Mouse (Mus musculus) urinary bladder, postnatal 25 days (tissue): ENCODE data around the gene Plxna2.

Experiments
- DNase-seq: peaks from one replicate; pipeline ENCODE4 v3.0.0; 2022; ENCODE audit warnings: low spot score

Plxna2 gene

DNA sequence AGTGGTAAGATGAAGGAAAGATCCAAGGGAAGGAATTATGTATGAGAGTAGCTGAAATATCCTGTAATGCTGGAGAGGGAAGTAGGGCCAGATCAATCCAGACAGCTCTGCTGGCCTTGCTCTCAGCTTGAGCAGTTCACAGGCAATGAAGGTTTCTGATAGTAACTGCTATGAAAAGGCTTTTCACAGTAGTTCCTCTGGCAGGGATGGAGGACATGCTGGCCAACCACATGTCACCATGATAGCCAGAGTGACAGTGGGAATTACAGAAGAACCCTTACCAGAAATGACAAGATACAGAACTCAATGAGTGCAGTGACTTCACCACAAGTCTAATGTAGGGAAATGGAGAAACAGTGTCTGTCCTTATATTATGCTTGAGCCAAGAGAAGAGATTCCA, 210.3 kb downstream of the Plxna2 start:
- no peak for DNase-seq

DNA sequence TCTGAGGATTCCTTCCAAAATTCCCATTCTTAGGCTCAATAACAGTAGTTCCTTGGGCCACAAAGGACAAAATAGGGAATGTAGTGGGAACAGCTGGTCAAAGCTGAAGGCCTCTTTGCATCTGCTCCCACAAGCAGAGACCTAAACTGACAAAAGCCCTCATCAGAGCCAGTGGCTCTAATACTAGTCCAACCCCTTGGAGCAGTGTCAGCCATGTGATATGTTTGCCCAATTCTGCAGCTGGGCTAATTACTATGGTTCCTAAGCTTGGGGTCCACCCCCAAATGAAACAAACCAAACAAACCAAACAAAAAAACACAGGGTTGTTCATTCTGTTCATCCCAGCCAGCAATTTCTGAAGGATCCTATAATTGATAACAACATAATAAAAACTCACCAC, 217.2 kb downstream of the Plxna2 start:
- no peak for DNase-seq

- DNase-seq: no peak
Measured at GRCm38 (mm10) chr1:194836182-194836581, 218.2 kb downstream of the Plxna2 start.

DNA sequence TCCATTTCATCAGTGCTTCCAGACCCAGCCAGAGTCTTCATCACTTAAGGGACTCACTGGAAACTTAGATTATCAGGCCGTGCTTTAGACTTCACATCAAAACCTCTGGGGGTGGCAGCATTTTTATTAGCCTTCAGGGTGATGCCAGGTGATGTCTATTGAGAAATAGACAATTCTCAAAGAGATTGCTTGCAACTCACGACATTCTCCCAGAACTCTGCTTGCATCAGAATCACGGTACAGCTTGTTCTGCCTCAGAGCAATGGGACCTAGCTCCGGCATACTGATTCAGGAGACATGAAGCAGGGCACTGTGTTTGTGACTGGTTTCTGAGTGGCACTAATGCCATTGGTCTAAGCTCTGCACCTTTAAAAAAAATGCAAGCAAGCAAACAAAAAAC, 218.7 kb downstream of the Plxna2 start:
- DNase-seq: no peak

DNA sequence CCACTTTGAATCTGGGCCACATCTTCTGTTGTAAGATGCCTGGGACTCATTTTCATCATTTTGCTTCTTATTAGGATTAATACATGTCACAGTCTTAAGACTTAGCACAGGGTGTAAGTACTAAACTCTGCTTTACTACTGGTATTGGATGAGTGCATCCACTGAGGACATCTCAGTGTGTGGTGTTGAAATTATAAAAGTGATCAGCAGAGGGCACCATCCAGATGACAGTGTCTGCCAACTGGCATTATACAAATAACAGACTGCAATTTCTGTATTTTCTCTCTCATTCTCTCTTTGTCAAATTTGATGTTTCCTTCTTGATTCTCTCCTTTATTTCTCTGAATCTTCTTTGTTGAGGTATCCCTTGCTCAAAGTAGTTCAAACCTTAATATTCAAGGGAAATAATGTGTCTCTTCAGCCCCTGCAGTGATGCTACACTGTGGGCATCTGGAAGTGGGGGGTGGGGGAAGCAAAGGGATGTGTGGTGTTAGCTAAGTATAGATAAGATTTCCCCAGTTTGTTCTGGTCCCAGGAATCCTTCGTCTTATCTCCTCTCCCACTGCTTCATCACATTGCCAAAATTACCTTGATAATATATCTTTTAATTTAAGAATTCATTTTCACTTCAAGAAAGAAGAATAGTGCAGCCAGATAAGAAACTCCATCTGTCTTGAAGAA, 221.4 kb downstream of the Plxna2 start:
- no peak for DNase-seq

GRCm38 (mm10) chr1:194843020-194843419, 225.0 kb downstream of the Plxna2 start:
- no peak for DNase-seq

DNA sequence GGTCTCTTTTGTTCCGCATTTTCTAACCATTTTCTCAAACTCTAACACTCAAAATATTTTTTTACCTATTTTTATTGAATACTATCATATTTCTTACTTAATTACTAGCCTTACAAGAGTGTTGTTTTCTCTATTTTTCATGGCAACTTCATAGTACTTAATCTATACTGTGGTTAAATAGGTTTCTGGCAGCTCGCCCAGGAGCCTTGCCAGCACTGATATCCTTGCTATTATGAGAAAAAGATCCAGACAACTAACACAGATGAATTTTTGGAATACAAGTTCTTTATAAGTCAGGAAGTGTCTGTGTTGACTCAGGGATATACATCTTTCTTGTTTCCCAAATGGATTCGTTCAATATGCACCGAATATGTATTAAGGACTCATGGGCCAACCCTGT, 229.0 kb downstream of the Plxna2 start:
- no peak for DNase-seq

DNA sequence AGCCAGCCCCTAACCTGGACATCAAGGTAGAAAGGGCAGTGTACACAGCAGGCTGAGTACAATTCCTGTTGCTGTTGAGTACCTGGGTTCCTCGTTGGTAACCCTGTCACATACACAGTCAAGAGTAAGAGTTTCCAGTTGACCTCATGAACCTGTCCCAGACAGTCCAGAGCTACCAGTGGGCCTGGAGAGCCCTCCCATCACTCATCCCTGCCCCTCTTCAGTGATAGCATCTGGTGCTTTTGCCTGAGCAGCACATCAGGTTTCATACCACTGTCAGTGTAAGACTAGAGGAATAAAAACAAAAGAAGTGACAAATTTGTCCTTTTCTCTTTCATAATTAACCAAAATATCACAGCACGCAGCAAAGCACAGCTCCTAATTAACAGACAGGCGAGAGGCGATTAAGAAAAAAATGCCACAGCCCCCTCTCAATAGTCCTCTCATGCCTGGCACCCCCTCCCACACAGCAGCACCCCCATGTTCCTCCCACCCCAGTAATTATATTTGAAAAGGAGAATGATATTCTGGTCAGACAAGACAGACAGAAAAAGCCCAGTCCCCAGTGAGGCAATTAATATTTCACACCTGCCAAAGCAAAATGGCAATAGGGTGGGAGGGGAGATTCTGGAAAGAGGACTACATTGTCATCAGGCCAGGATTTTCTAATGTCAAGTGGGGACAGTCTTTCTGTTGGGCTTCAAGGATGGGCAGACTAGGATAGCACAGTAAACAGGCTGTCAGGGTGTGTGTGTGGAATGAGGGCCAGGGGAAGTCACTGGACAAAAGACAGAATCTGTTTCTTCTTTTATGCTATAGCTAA, 233.4 kb downstream of the Plxna2 start:
- no peak for DNase-seq

DNA sequence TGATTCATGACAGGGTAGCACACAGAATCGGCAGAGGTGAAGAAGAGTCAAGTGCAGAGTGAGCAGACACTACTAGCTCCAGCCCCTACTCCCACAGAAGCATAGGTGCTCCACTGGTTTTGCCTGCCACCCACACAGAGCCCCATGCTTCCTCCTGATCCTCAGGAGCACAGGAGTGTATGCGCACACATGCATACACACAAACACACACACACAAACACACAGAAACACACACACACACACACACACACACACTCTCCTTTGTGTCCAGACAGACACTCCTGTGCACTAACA, 234.0 kb downstream of the Plxna2 start:
- no peak for DNase-seq
